Mouse (Mus musculus): Measurements from ENCODE around the gene Ly6g6e. TPM values are rescaled to one million over a fixed set of nuclear protein-coding genes. Genes with fewer than 3 reads are reported as not detected.
"Not testable (repeated sequence)": the region's sequence is repeated elsewhere in the genome, so short reads cannot be mapped to it uniquely, and the experiment has no call there.

Gene Ly6g6e
- polyA plus RNA-seq, 1 experiment, result not detected

- not testable (repeated sequence) for H3K27ac ChIP-seq (replicated peaks; ENCODE audit: low read depth, low read length); H3K4me3 ChIP-seq (ENCODE audit: insufficient read depth, low read depth, low read length); H3K4me1 ChIP-seq (ENCODE audit: control insufficient read depth, insufficient read depth, insufficient read length, low read length)
Observed at GRCm38 (mm10) chr17:35123287-35123686, 46.6 kb downstream of the Ly6g6e start.

GRCm38 (mm10) chr17:35124261-35124896 lies 47.7 kb downstream of the Ly6g6e start:
- H3K27ac ChIP-seq (replicated peaks; ENCODE audit: low read depth, low read length); H3K4me1 ChIP-seq (ENCODE audit: control insufficient read depth, insufficient read depth, insufficient read length, low read length); H3K4me3 ChIP-seq (ENCODE audit: insufficient read depth, low read depth, low read length): not testable (repeated sequence)

- Histone ChIP-seq H3K4me1 (ENCODE audit: control insufficient read depth, insufficient read depth, insufficient read length, low read length) (peaks cover 9% of the 10 kb centered on the region), H3K27ac (replicated peaks; ENCODE audit: low read depth, low read length) (no peak overlapping the region), H3K4me3 (ENCODE audit: insufficient read depth, low read depth, low read length) (no peak overlapping the region)
Observed at GRCm38 (mm10) chr17:35125081-35125480, 48.4 kb downstream of the Ly6g6e start.

- Histone ChIP-seq H3K4me1 (ENCODE audit: control insufficient read depth, insufficient read depth, insufficient read length, low read length) (peaks cover 7% of the 10 kb centered on the region), H3K4me3 (ENCODE audit: insufficient read depth, low read depth, low read length) (peak overlapping the region; percentile 86; the same call in 1 of the 2 replicates), H3K27ac (replicated peaks; ENCODE audit: low read depth, low read length) (peak overlapping the region; percentile 90; the same call in 1 of the 2 replicates)
Observed at GRCm38 (mm10) chr17:35125578-35125977, 48.9 kb downstream of the Ly6g6e start.

- Histone ChIP-seq H3K27ac (replicated peaks; ENCODE audit: low read depth, low read length) (peak within 1 kb of the TSS; percentile 90), H3K4me3 (ENCODE audit: insufficient read depth, low read depth, low read length) (peak within 1 kb of the TSS; percentile 86), H3K4me1 (ENCODE audit: control insufficient read depth, insufficient read depth, insufficient read length, low read length) (peaks cover 7% of the 10 kb centered on the region)
Observed at GRCm38 (mm10) chr17:35126206-35126611, 49.5 kb downstream of the Ly6g6e start, which contains the start of gene D17H6S53E. TSS of gene D17H6S53E (plus strand) at chr17:35126373.

GRCm38 (mm10) chr17:35127017-35127416 lies 50.3 kb downstream of the Ly6g6e start:
- Histone ChIP-seq H3K4me3 (ENCODE audit: insufficient read depth, low read depth, low read length) (peak overlapping the region; percentile 86), H3K4me1 (ENCODE audit: control insufficient read depth, insufficient read depth, insufficient read length, low read length) (peaks cover 7% of the 10 kb centered on the region), H3K27ac (replicated peaks; ENCODE audit: low read depth, low read length) (peak overlapping the region; percentile 90)

Other genes starting within 250 kb of the Ly6g6e start
- gene Stk19, start 240.0 kb upstream of the Ly6g6e start, polyA plus RNA-seq (2012; ENCODE audit: insufficient read depth, insufficient read length, missing spikeins), result 18.5 and 20.3 TPM in 2 replicates
- 15.3 and 17.2 TPM in 2 replicates for gene Dxo, start 239.9 kb upstream of the Ly6g6e start, polyA plus RNA-seq (2012; ENCODE audit: insufficient read depth, insufficient read length, missing spikeins)
- 15.1 and 24.6 TPM in 2 replicates for gene Skiv2l, start 226.7 kb upstream of the Ly6g6e start, polyA plus RNA-seq (2012; ENCODE audit: insufficient read depth, insufficient read length, missing spikeins)
- 25.0 and 41.5 TPM in 2 replicates for gene Nelfe, start 226.5 kb upstream of the Ly6g6e start, polyA plus RNA-seq (2012; ENCODE audit: insufficient read depth, insufficient read length, missing spikeins)
- 29.3 and 35.1 TPM in 2 replicates for gene Cfb, start 214.4 kb upstream of the Ly6g6e start, polyA plus RNA-seq (2012; ENCODE audit: insufficient read depth, insufficient read length, missing spikeins)
- 3.0 and 3.3 TPM in 2 replicates for gene Zbtb12, start 197.4 kb upstream of the Ly6g6e start, polyA plus RNA-seq (2012; ENCODE audit: insufficient read depth, insufficient read length, missing spikeins)
- not detected in 2 replicates for gene Gm20547, start 194.9 kb upstream of the Ly6g6e start, polyA plus RNA-seq (2012; ENCODE audit: insufficient read depth, insufficient read length, missing spikeins)
- gene C2, start 178.6 kb upstream of the Ly6g6e start, polyA plus RNA-seq (2012; ENCODE audit: insufficient read depth, insufficient read length, missing spikeins), result 6.0 and 12.4 TPM in 2 replicates
- 27.4 and 30.6 TPM in 2 replicates for gene Ehmt2, start 178.4 kb upstream of the Ly6g6e start, polyA plus RNA-seq (2012; ENCODE audit: insufficient read depth, insufficient read length, missing spikeins)
- gene Slc44a4, start 162.4 kb upstream of the Ly6g6e start, polyA plus RNA-seq (2012; ENCODE audit: insufficient read depth, insufficient read length, missing spikeins), result not detected in 2 replicates
- gene Neu1, start 145.6 kb upstream of the Ly6g6e start, polyA plus RNA-seq (2012; ENCODE audit: insufficient read depth, insufficient read length, missing spikeins), result 9.1 and 10.2 TPM in 2 replicates
- gene Hspa1b, start 117.7 kb upstream of the Ly6g6e start, polyA plus RNA-seq (2012; ENCODE audit: insufficient read depth, insufficient read length, missing spikeins), result 5.2 and 26.8 TPM in 2 replicates
- not detected in 2 replicates for gene Gm20481, start 107.0 kb upstream of the Ly6g6e start, polyA plus RNA-seq (2012; ENCODE audit: insufficient read depth, insufficient read length, missing spikeins)
- 6.3 and 18.9 TPM in 2 replicates for gene Hspa1a, start 104.7 kb upstream of the Ly6g6e start, polyA plus RNA-seq (2012; ENCODE audit: insufficient read depth, insufficient read length, missing spikeins)
- 0.48 and 0.71 TPM in 2 replicates for gene Hspa1l, start 104.2 kb upstream of the Ly6g6e start, polyA plus RNA-seq (2012; ENCODE audit: insufficient read depth, insufficient read length, missing spikeins)
- 22.4 and 29.8 TPM in 2 replicates for gene Lsm2, start 95.0 kb upstream of the Ly6g6e start, polyA plus RNA-seq (2012; ENCODE audit: insufficient read depth, insufficient read length, missing spikeins)
- 12.7 and 14.2 TPM in 2 replicates for gene Vars, start 75.9 kb upstream of the Ly6g6e start, polyA plus RNA-seq (2012; ENCODE audit: insufficient read depth, insufficient read length, missing spikeins)
- gene Vwa7, start 60.3 kb upstream of the Ly6g6e start, polyA plus RNA-seq (2012; ENCODE audit: insufficient read depth, insufficient read length, missing spikeins), result not detected in 2 replicates
- not detected in 2 replicates for gene Sapcd1, start 48.9 kb upstream of the Ly6g6e start, polyA plus RNA-seq (2012; ENCODE audit: insufficient read depth, insufficient read length, missing spikeins)
- gene Msh5, start 30.2 kb upstream of the Ly6g6e start, polyA plus RNA-seq (2012; ENCODE audit: insufficient read depth, insufficient read length, missing spikeins), result not detected in 2 replicates
- gene Clic1, start 26.9 kb upstream of the Ly6g6e start, polyA plus RNA-seq (2012; ENCODE audit: insufficient read depth, insufficient read length, missing spikeins), result 13.6 and 16.8 TPM in 2 replicates
- gene Ddah2, start 17.9 kb upstream of the Ly6g6e start, polyA plus RNA-seq (2012; ENCODE audit: insufficient read depth, insufficient read length, missing spikeins), result 9.4 and 11.6 TPM in 2 replicates
- not detected in 2 replicates for gene Ly6g6c, start 11.5 kb upstream of the Ly6g6e start, polyA plus RNA-seq (2012; ENCODE audit: insufficient read depth, insufficient read length, missing spikeins)
- not detected in 2 replicates for gene Mpig6b, start 10.7 kb upstream of the Ly6g6e start, polyA plus RNA-seq (2012; ENCODE audit: insufficient read depth, insufficient read length, missing spikeins)
- 3.0 TPM in 1 of 2 replicates, not detected in the other for gene Ly6g6d, start 1.2 kb downstream of the Ly6g6e start, polyA plus RNA-seq (2012; ENCODE audit: insufficient read depth, insufficient read length, missing spikeins)
- not detected in 2 replicates for gene Ly6g6f, start 8.7 kb downstream of the Ly6g6e start, polyA plus RNA-seq (2012; ENCODE audit: insufficient read depth, insufficient read length, missing spikeins)
- gene Abhd16a, start 12.4 kb downstream of the Ly6g6e start, polyA plus RNA-seq (2012; ENCODE audit: insufficient read depth, insufficient read length, missing spikeins), result 43.3 and 44.8 TPM in 2 replicates
- not detected in 2 replicates for gene Ly6g5c, start 31.4 kb downstream of the Ly6g6e start, polyA plus RNA-seq (2012; ENCODE audit: insufficient read depth, insufficient read length, missing spikeins)
- not detected in 2 replicates for gene Ly6g5b, start 38.5 kb downstream of the Ly6g6e start, polyA plus RNA-seq (2012; ENCODE audit: insufficient read depth, insufficient read length, missing spikeins)
- 7.9 and 12.8 TPM in 2 replicates for gene Gpank1, start 44.6 kb downstream of the Ly6g6e start, polyA plus RNA-seq (2012; ENCODE audit: insufficient read depth, insufficient read length, missing spikeins)
- gene Csnk2b, start 45.2 kb downstream of the Ly6g6e start, polyA plus RNA-seq (2012; ENCODE audit: insufficient read depth, insufficient read length, missing spikeins), result 138 and 147 TPM in 2 replicates
- gene D17H6S53E, start 49.5 kb downstream of the Ly6g6e start, polyA plus RNA-seq (2012; ENCODE audit: insufficient read depth, insufficient read length, missing spikeins), result 12.8 and 17.2 TPM in 2 replicates
- not detected in 2 replicates for gene Apom, start 55.1 kb downstream of the Ly6g6e start, polyA plus RNA-seq (2012; ENCODE audit: insufficient read depth, insufficient read length, missing spikeins)
- gene Bag6, start 58.3 kb downstream of the Ly6g6e start, polyA plus RNA-seq (2012; ENCODE audit: insufficient read depth, insufficient read length, missing spikeins), result 119 and 160 TPM in 2 replicates
- 42.9 and 81.7 TPM in 2 replicates for gene Prrc2a, start 88.0 kb downstream of the Ly6g6e start, polyA plus RNA-seq (2012; ENCODE audit: insufficient read depth, insufficient read length, missing spikeins)
- gene Aif1, start 99.2 kb downstream of the Ly6g6e start, polyA plus RNA-seq (2012; ENCODE audit: insufficient read depth, insufficient read length, missing spikeins), result 10.5 and 14.3 TPM in 2 replicates
- 12.2 and 16.4 TPM in 2 replicates for gene Lst1, start 111.5 kb downstream of the Ly6g6e start, polyA plus RNA-seq (2012; ENCODE audit: insufficient read depth, insufficient read length, missing spikeins)
- gene Ltb, start 117.5 kb downstream of the Ly6g6e start, polyA plus RNA-seq (2012; ENCODE audit: insufficient read depth, insufficient read length, missing spikeins), result not detected in 2 replicates
- gene Tnf, start 125.1 kb downstream of the Ly6g6e start, polyA plus RNA-seq (2012; ENCODE audit: insufficient read depth, insufficient read length, missing spikeins), result not detected in 2 replicates
- not detected in 2 replicates for gene Lta, start 128.4 kb downstream of the Ly6g6e start, polyA plus RNA-seq (2012; ENCODE audit: insufficient read depth, insufficient read length, missing spikeins)
- gene Gm16181, start 143.9 kb downstream of the Ly6g6e start, polyA plus RNA-seq (2012; ENCODE audit: insufficient read depth, insufficient read length, missing spikeins), result not detected in 2 replicates
- 2.7 and 4.0 TPM in 2 replicates for gene Atp6v1g2, start 156.8 kb downstream of the Ly6g6e start, polyA plus RNA-seq (2012; ENCODE audit: insufficient read depth, insufficient read length, missing spikeins)
- 5.2 and 6.7 TPM in 2 replicates for gene Nfkbil1, start 158.9 kb downstream of the Ly6g6e start, polyA plus RNA-seq (2012; ENCODE audit: insufficient read depth, insufficient read length, missing spikeins)
- gene Ddx39b, start 164.8 kb downstream of the Ly6g6e start, polyA plus RNA-seq (2012; ENCODE audit: insufficient read depth, insufficient read length, missing spikeins), result 50.5 and 57.9 TPM in 2 replicates
- 284 and 411 TPM in 2 replicates for gene H2-D1, start 185.8 kb downstream of the Ly6g6e start, polyA plus RNA-seq (2012; ENCODE audit: insufficient read depth, insufficient read length, missing spikeins)
- gene H2-Q1, start 243.5 kb downstream of the Ly6g6e start, polyA plus RNA-seq (2012; ENCODE audit: insufficient read depth, insufficient read length, missing spikeins), result 0.40 TPM in 1 of 2 replicates, not detected in the other

Data from brown adipose tissue, adult 24 weeks (tissue).